Mouse (Mus musculus) urinary bladder, postnatal 14 days (tissue): Measurements from ENCODE around the gene Prss12.
"Not testable (repeated sequence)": the region's sequence is repeated elsewhere in the genome, so short reads cannot be mapped to it uniquely, and the experiment has no call there.

Experiments
- DNase-seq: peaks from one replicate; pipeline ENCODE4 v3.0.0; 2021; ENCODE audit warnings: low spot score

Gene Prss12

DNA sequence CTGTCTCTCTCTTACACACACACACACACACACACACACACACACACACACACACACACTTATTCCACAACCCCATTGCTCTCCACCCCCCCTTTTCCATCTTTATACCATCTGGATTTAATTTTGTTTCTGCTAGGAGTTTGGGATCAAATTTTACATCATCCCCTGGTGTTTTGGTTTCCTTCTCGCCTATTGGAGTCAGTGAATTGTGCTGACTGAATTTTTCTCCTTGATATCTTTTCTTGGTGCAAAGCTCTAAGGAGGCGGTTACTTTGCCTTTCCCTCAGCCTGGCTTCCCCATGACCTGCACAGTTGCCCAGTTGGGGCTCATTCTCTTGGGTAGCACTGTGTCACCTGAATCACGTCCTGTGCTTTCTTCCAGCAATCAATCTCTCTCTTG lies 30.1 kb downstream of the Prss12 start:
- DNase-seq: no peak

DNA sequence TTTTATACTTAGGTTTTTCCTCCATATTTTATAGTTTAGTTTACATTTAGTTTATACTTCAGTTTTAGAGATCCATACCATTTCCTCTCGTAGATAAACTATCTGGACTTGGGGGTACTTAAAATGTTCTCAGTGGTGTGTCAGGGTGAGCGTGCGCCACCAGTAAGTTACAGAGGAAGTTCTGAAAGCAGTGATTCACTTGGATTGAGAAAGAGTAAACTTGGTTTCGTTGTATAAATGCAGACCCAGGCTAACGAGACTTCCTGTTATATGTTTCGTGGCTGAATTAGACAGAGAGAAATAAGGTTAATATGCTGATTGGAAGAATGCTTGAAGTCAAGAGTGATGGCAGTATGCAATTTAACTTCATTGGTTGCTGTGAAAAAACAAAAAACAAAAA lies 34.6 kb downstream of the Prss12 start:
- no peak for DNase-seq

DNA sequence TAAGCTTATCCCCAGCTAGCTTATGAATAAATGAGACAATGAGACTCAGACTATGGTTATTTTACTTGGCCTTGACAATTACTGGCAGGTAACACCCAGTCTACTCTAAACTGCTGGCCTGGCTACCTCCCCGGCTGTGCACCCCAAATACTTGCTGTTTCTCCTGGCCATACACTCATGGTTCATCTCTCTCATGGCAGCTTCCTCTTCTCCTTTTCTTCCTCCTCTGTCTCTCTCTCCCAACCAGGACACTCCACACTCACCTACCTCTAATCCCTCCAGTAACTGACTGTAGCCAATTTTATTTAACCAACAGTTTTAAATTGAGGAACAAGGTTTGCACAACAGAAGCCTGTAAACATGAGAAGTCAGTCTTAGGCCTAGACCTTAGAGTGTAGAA lies 45.1 kb downstream of the Prss12 start:
- DNase-seq: no peak

DNA sequence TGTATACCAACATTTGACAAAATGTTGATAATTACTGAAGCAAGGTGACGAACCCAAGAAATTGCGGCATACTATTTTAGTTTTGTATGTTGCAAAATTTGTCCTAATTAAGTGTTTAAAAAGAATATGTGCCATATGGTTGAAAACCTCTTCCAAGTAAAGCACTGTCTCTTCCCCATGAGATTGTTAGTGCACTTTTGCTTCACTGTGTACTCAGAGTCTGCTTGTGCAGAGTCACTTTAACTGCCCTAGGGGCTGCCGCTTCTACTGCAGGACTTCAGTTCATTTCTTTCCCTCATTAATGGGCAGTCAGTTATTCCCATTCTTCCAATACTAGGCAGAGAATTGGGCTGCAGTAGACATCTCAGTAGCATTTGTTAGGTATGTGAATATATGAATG lies 46.5 kb downstream of the Prss12 start:
- no peak for DNase-seq

DNA sequence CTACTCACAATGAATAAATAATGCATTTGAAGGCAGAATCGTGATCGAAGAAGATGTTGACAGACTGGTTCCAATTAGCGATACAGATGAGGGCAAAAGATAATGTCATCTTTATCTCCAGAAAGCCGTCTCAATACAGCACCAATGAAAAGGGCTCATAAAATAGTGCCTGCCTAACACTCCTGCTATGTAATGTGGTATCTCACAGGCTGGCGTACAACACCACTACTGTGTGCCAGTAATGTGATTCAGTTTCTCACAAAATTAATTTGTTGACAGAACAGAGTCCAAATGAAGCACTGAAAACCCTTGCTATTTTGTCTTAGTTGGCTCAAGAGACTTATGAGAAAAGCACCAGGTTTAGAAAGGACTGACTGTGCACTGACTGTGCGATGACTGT lies 48.4 kb downstream of the Prss12 start:
- no peak for DNase-seq

DNA sequence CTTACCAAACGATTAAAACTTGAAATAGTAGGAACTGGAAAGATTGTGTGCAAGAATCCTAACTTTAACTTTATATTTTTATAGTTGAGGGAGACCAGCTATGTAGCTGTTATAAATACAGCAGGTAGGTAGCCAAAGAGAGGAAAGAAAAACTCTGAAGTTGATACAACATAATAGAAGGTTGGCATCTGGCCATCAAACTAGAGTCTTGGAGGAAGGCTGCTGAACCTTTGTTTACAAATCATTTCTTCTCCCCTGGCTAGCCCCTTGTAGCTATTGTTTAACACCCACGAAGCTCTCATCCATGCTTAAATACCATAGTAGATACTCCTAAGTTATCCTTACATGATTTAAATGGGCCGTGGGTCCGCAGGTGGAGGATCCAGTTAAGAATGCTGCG lies 52.1 kb downstream of the Prss12 start:
- DNase-seq: no peak

DNA sequence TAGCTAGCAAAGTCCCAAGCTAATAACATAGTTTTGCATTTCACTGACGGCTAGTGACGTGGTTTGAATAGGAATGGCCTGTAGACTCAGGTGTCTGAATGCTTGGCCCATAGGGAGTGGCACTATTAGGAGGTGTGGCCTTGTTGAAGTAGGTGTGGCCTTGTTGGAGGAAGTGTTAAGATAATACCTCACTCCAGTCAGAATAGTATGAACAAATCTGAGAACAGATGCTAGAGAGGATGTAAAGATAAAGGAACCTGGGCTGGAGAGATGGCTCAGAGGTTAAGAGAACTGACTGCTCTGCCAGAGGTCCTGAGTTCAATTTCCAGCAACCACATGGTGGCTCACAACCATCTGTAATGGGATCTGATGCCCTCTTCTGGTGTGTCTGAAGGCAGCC lies 55.1 kb downstream of the Prss12 start:
- not testable (repeated sequence) for DNase-seq

DNA sequence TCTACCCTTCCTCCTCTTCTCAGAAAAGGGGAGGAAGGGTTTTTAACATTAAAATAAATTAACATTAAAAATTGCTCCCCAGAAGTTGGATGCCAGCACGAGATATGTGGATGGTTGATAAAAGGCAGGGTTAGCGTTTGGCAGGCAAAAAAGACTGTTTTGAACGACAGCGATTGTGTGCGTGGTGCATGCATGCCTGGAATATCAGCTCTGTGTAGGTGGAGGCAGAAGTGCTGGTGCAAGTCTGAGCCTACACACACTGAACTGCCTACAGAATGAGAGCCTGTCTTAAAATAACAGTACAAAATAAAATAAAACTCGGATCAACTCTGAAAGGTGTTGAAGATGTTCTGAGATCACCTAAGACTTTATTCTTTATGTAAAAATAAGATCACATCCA lies 57.2 kb downstream of the Prss12 start:
- no peak for DNase-seq

DNA sequence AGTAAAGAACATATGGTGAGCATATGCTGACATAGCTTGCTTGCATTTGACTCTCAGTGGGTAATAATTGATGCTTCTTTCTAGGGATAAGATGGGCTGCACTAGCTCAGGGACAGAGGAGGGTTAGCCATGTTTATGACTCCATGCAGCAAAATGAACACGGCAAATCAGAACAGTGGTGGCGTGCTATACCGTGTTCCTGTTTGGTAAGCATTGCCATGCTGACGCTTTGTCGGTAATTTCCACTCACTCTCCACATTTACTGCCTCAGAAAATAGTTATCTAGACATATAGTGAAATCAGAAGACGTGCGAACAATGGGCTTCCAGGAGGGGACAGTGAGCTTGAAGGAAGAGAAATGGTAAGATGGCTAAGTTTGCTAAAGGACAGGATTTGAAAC lies 58.1 kb downstream of the Prss12 start:
- DNase-seq: no peak

DNA sequence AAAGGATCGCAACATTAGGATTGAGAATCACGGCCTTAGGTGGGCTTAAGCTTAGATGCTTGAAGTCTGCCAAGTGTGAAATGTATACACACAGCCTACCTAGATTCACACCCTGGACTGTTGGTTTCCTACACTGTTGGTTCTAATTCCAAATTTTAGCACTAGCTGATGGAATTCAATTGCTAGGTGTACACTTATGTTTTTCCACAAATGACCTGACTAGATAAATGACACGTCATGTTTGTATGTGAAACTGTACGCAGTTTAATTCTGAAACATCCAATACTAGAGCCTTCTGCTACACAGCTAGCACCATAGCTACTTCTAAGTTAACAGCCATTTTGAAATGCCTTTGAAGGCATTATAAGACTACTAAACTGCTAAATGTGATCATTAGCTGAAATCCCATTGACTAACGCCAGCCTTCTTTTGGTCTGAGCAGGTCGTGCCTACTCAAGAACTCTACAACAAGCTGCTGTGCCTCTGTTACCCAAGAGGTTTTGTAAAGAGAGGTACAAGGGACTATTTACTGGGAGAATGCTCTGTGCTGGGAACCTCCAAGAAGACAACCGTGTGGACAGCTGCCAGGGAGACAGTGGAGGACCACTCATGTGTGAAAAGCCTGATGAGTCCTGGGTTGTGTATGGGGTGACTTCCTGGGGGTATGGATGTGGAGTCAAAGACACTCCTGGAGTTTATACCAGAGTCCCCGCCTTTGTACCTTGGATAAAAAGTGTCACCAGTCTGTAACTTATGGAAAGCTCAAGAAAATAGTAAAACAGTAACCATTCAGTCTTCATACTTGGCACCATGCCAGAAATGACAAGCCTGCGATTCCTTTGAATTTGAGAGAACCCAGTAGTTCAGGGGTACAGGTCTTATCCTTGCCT lies 59.3 kb downstream of the Prss12 start:
- DNase-seq: no peak

DNA sequence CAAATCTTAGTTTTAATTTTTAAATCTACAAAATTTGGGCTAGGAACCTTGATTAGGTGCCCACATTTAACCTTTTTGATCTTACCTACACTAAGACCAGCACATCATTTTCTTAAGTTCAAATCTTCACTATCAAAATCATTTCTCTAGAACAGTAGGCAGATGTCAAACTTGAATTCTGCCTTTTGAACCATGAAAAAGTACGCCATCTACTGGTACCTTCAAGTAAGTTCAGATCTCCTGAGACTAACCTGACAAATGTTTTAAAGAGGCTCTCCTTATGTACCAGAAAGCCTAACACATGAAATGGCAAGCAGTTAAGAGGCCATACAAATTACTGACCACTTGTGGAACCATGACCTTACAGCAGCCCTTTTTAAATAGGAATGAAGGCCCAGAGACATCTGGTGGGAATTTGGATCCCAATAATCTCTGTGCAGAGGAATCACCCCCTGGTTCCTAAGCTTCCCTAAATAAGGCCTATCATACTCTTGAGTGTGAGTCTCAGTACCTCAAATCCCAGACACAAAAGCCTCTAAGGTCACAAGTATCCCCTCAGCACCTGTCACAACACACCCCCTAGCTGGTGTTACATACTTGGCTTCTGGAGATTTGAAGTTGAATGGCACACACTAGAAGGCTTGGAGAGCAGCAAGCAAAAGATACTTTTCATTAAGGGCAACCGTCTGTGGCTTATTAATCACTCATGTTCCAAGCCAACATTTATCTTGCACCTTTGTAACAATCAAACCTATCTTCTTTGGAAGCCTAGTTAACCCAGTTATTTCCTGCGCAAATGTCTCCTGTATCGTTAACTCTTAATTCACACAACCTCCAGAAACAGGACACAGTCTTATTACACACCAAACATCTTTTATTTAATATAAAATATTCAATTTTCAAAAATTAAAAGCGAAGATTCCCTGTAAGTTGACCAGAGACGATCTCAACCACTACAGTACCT lies 60.3 kb downstream of the Prss12 start:
- DNase-seq: no peak

DNA sequence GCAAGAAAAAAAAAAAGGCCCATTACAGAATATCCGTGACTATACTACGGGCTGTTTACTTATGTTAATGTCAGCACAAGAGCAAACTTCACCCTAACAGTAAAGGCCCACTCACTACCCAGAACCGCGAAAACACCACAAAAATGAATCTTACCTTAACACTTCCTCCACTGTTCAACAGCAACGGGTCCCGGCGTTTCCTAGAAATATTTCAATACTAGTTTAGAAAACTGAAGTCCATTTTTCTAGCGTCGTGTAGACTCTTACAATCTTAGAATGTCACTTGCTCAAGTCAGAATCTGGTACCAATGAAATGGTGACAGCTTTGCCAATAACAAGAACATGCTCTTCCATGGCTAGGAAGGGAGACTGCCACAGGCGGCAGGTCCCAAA lies 60.9 kb downstream of the Prss12 start:
- DNase-seq: no peak

DNA sequence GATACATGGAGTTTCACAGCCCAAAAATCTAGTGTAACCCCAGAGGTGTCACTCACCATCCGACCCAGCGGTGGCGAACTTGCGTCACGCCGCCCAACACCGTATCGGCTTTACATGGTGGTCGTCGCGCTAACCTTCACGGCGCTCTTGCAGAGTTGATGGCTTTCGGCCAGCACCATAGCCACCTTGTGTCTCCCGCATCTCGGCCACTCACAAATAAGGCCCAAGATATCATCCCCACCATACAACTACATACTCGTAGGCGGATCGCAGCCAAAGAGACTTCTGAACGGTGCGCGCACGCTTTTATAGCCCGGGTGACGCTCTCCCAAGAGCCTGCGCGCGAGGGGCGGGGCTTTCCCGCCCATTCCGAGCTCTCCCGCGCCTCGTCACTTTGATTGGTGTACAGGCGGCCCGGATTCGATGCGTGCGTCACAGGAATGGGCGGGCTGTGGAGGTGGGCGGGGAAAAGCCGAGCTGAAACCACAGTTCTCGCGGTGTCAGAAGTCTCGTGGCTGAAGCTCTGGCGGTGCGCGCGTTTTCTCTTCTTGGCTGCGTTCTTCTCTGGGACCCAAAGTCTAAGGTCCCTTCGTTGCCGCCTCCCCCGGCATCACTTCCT lies 61.5 kb downstream of the Prss12 start:
- peak; percentile 99 for DNase-seq

DNA sequence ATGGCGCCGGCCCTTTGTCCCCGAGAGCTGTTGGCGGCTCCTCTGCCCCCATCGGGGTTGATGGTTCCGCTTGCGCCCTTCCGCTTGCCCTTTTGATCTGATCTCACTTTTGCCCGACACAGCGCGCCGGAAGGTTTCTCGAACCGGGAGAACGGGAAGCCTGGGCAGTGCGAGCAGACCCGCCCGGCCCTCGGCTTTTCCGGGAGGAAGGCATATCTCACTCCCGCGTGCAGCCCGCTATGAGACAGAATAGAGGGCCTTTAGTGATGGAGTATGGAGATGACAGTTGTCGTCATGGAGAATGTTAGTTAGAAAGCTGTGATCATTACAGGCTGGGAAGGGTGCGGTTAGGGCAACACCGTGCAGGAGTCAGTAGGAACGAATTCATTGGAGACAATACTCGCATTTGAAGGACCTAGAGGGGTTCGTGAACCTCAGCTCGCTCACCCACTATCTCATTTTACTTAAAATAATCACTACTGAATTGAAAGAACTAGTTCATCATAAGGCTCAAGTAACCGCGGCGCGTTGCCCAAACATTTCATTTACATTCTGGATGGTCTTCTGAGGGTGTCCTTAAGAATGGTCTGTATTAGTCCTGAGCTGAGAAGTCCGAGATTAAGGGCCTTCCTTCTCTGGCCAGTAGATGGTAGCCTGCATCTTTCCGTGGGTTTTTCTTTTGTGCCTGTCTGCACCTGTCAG lies 62.1 kb downstream of the Prss12 start:
- no peak for DNase-seq

DNA sequence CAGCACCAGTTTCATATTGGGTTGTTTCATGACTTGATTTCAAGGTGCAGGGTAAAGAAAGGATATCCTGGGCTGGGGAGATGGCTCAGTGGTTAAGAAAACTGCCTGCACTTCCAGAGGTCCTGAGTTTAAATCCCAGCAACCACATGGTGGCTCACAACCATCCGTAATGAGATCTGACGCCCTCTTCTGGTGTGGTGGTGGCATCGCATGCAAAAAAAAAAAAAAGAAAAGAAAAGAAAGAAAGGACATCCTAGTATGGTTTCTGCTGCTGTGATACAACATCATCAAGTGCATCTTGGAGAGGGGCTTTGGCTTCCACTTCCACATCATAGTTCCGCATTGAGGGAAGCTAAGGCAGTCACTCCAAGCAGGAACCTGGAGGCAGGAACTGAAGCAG lies 65.1 kb downstream of the Prss12 start:
- DNase-seq: no peak

DNA sequence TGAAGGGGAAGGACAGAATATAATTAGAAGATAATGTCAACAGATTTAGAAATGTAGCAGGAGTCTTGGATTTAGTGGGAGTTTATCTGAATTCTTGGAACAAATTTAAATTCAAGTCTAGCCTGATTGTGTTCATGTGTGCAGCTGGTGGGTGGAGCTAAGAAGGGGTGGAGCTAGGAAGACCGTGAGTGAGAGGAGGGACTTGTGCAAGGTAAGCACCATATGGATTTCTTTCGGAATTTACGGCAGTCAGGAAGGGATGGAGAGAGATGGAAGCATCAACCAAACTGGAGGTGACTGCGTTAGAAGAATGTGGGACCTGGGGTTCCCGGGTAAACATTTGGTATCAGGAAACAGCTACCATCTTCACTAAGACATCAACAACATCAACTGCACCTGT lies 68.2 kb downstream of the Prss12 start:
- DNase-seq: no peak

DNA sequence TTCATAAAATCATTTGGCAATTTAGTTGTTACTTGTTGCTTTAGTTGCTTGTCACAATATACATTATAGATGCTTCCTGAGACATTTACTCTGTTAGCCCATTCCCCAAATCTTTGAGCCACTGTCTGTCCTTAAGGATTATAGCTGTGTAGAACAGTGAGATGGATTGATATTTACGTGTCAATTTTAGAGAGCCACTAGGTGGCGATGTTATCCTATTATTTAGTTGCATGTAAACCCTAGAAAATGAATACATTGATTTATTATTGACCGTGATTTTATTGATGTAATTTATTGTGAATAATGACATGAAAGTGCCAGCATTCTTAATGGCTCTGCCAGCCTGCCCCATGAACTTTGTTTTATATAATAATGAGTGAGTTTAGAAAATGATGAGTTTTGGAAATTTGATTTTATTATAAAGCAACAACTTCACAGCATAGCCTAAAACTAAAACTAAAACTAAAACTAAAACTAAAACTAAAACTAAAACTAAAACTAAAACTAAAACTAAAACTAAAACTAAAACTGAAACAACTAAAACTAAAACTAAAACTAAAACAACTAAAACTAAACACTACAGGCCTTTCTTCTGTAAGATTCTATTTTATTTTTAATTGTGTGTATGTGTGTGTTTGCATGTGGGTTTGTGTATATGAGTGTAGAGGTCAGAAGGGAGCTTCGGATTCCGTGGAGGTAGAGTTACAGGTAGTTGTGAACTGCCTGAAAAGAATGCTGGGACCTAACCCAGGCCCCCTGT lies 69.1 kb downstream of the Prss12 start:
- peak; percentile 54 for DNase-seq

DNA sequence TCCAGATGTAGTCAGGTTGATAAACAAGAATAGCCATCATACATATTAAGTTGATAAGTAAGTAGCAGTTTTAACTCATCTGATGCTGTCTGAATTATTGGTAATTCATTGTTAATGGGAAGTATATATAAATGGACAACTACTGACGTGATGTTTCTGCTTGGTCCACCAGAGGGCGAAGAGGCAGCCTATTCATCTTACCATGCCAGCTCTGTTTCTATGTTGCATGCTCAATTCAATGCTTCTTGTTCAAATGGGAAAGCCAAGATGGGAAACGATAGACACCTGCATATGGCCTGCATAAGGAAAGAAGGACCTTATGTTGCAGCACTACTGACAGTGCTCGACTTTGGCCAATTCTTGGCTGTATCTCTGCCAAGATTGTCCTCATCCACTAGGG lies 70.1 kb downstream of the Prss12 start:
- DNase-seq: peak; percentile 29

DNA sequence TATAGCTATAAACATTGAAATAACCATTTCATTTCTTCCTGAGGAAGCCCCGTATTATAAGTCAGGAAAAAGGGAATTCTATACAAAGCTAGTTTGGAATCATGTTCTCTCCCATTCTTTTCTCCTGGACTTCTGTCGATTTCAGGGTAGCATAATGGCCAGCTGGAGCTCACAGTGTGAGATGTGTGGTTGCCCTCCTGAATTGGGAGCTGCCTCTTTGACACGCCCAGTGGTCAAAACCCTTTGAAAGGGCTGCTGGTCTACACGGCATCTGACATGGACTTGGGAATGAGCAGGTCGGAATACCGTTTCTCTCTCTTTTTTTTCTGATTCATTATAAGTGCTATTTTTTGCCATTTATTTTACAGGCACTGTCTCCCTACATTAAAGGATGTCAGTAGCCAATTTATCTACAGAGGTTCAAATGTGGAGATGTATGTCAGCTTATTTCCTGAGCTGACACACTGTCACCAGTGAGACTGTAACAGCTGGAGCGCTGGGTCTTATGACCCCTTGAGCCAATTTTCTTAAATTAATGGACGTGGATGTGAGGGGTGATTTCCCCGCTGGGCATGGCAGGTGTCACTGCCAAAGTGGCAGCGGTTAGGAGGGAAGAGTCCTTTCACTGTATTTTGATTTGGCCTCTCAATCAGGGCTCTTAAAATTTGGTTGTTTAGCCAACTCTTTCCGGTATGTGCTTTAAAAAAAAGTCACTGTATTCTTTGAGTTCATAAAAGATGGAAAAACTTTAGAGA lies 79.8 kb downstream of the Prss12 start:
- no peak for DNase-seq

DNA sequence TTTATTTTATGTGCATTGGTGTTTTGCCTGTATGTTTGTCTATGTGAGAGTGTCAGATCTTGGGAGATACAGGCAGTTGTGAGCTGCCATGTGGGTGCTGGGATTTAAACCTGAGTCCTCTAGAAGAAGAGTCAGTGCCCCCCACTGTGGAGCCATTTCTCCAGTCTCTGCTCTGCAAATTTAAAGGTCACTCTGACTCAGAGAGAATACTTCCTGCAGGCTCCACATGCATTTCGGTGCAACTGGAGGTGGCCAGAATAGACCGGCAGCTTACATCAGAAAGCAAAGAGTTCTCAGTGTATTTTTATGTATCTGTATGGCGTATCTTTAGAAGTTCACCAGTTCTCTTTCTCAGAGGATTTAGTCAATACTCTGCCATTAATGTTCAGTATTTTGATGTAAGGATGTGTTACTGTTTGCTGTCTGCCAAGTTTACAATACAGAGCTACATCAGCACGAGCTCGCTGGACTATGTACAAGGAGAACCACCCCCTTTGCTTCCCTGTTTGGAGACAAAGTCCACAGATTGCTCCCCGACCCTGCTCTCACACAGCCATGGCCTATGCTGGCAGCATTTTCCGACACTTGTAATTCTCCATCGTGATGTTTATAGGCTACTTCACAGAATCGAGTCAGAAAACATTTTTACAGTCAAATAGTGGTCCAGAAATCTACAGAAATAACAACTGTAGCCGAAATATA lies 81.2 kb downstream of the Prss12 start:
- DNase-seq: no peak
